Mouse (Mus musculus) right cerebral cortex, postnatal 10 days (tissue): ENCODE results near the gene Shank3.
A peak's percentile ranks its signal among the peaks of the same experiment; 100 is the strongest.

Experiments used
- DNase-seq, 2 experiments: peaks; one replicate each; pipeline ENCODE4 v3.0.0; 2021; ENCODE audit warnings: low spot score in 2 of 2

The Shank3 gene

GRCm38 (mm10) chr15:89498961-89499688 is at the start of gene Shank3:
Gene Shank3, plus strand, starts transcription at chr15:89499623.
- DNase-seq = peak; percentile 63 to 69

GRCm38 (mm10) chr15:89452906-89453864 is 46.2 kb upstream of the Shank3 start:
- peak in 1 of 2 experiments; percentile 12 for DNase-seq

- DNase-seq = peak; percentile 77 to 79
Measured at GRCm38 (mm10) chr15:89453865-89454478, 45.5 kb upstream of the Shank3 start, which contains the start of gene Mapk8ip2. Gene Mapk8ip2, plus strand, starts transcription at chr15:89453913.

GRCm38 (mm10) chr15:89454857-89455256 is 44.6 kb upstream of the Shank3 start:
- DNase-seq = peak in 1 of 2 experiments; percentile 39

GRCm38 (mm10) chr15:89455642-89456041 is 43.8 kb upstream of the Shank3 start:
- DNase-seq = peak in 1 of 2 experiments; percentile 24

GRCm38 (mm10) chr15:89458942-89459341 is 40.5 kb upstream of the Shank3 start:
- DNase-seq = no peak

- peak in 1 of 2 experiments; percentile 27 for DNase-seq
Measured at GRCm38 (mm10) chr15:89459821-89460220, 39.6 kb upstream of the Shank3 start.

DNA sequence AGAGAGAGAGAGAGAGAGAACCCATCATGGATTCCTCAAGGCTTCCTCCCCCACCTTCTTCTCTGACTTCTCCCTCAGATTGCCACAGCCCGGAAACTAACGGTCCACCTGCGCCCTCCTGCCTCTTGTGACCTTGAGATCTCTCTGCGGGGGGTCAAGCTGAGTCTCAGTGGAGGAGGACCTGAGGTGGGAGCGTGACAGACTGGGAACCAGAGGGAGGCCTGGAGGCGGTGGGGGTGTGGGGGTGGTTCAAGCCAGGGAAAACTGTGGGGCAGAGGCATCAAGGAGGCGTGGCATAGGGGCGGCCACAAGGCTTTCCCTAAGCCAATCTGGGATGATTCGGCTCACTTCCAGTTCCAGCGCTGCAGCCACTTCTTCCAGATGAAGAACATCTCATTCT is 39.1 kb upstream of the Shank3 start:
- DNase-seq = peak in 1 of 2 experiments; percentile 25

- DNase-seq = no peak
Measured at GRCm38 (mm10) chr15:89461321-89461720, 38.1 kb upstream of the Shank3 start.

DNA sequence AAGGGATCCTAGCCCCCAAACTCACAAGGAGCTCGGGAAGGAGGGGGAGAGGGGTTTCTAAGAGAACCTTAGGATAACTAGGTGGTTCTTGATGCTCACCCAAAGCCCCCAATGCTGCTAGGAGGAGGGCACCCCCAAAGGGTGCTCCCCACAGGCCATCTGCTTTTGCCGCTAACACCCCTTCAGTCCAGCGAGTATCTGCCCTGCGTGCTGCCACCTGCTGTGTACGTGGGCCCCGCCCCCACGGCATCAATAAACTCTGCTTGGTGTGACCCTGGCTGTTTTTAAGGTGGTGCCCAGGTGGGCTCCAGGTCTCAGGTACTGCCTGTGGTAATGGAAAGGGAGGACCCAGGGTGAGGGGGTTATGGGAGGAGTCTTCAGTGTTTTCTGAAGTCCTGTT is 37.2 kb upstream of the Shank3 start:
- peak in 1 of 2 experiments; percentile 27 for DNase-seq

DNA sequence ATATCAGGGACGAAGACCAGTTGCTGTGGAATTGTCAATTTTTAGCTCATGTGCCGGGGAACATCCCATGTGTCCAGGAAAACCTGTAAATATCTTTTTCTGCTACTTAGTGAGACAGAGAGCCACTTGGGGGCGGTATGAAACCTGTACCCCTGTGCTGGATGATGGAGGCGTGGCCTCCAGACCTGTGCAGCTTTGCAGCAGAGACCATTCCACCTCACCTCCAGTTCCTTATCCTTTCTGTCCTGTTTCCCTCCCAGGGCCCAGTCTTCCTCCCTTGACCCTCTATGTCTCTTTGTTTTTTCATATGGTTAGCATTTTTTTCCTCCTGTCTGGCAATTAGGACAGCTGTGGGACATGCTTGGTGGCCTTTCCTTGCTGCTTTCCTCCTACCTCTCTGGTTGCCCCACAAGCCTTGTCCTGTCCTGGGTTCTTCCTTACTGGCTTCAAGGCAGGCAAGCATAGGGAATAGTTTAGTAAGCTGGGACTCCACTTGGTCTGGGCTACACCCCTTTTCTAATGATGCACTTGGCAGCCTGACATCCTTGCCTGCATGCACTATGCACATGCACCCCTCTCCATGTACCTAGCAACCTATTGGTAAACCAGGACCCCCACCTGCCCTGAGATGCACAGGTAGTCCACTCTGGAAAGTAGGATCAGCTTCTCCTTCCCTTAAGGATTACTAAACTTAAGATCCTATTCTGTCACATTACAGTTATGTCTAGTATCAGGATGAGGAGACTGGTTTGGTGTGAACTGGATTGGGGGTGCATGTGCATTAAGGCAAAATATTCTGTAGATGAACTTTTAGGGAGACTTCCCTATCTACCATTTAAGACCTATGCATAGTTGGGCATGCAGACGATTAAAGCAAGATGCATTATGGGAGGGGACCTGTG is 35.8 kb upstream of the Shank3 start:
- peak in 1 of 2 experiments; percentile 25 for DNase-seq

DNA sequence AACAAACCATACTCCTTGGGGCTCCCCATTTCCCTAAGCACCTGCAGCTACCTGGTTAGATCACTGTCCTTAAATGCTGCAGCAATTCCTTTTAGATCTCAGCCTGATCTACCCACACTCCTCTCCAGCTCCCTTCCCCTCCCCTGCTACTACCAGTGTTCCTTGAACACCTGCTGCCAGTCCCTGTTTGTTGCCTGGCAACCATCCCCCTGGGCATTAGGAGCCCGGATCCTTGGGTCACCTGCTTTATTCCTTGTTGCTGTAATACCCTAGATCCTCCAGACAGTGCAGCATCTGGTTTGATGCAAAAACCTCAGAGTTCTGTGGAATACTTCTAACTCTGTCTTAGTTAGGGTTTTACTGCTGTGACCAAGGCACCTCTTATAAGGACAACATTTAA is 34.4 kb upstream of the Shank3 start:
- peak; percentile 39 to 60 for DNase-seq

DNA sequence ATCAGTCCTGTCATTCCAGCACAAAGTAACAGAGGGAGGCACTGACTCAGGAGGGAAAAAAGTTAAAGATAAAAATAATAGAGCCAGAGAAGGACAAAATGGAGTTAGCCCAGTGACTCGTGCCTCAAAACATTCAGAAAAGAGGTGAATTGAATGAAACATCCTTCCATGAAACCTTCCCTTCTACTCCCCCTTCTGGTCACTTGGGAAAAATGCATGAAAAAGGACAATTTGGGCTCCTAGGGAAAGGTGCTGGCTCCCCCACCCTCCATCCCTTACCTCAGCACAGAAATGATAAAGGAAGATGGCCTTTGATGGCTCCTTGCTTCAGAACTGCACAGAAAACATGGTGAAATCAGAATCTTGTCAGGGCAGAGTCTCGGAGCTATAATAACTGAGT is 30.8 kb upstream of the Shank3 start:
- no peak for DNase-seq

GRCm38 (mm10) chr15:89471476-89471875 is 27.9 kb upstream of the Shank3 start:
- DNase-seq = no peak

DNA sequence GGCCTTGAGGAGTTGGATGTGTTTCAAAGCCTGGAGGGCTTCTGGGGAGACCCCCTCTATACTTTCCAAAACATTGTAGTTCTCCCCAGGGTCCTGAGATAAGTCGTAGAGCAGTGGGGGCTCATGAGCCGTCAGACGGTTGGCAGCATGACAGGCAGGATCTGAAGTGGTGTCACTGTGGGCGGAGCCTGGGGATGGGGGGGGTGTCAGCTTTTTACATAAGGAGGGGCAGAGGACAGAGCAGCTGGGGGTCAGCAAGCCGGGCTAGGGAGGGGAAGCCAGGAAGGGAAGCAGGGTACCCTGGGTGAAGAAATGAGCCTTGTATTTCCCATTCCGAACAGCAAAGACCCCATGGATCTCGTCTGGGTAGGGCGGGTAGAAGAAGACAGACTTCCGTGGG is 26.1 kb upstream of the Shank3 start:
- DNase-seq = peak in 1 of 2 experiments; percentile 24

DNA sequence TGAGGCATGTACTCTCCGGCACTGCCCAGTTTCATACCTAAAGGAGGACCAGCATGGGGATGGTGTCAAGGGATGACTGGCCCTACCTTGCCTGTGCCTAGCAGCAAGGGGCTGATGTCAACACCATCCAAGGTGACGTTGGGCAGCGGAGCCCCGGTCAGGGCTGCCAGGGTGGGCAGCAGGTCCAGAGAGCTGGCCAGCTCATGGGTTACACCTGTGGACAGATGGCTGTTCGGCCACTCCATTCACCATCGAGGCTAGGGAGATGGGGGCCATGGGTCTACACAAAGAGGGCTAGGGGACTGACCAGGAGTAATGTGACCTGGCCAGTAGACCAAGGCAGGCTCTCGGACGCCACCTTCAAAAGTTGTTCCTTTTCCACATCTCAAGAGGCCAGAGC is 25.5 kb upstream of the Shank3 start:
- DNase-seq = peak in 1 of 2 experiments; percentile 21

- peak in 1 of 2 experiments; percentile 45 for DNase-seq
Measured at GRCm38 (mm10) chr15:89474596-89475292, 24.7 kb upstream of the Shank3 start.

DNA sequence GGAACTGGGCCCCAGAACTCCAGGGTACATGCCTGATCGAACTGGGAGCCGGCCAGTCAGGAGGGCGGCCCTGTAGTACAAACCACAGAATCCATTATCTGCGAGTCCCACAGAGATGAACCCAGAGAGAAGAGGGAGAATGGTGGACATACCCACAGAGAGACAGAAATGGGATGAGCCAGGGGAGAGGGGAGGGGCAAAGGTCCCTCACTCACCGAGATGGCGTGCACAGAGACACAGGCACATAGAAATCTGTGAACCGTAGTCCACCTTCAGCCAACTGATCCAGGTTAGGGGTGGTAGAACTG is 24.2 kb upstream of the Shank3 start:
- no peak for DNase-seq

DNA sequence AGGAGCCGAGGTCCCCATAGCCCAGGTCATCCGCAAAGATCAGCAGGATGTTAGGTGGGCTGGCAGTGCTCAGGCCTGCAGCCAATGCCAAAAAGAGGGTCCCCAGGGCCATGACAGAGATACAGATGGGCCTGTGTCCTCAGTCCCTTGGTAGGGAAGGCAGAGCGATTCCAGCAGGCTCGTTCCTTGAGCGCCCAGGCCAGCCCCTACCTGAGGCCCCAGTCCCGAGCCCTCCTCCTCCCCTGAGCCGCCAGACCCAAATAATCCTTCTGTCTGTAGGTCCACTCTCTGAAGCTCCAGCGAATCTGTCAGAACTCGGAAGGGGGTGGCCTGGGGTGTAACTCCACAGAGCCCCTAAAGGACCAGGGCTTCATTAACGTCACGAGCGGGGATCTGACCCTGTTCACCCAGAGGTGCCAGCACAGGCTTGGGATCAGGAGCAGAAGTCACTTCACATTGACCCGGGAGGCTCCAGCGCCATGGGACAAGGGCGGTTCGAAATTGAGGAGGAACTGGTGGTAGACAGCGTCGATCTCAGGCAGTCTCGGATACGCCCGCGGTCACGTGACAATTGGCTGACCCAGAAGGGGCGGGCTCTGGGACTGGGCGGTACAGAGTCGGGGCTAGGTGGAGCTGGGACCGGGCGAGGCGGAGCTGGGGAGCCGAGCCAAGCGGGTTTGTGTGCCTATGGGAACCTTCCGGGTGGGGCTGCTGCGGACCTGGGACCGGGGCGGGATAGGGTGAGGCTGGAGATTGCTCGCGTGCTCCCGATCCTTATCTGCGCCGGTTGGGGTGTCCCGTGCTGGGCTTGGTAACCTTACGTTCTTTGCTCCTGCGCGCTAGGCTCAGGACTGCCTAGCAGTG is 23.6 kb upstream of the Shank3 start:
- peak; percentile 96 to 97 for DNase-seq

DNA sequence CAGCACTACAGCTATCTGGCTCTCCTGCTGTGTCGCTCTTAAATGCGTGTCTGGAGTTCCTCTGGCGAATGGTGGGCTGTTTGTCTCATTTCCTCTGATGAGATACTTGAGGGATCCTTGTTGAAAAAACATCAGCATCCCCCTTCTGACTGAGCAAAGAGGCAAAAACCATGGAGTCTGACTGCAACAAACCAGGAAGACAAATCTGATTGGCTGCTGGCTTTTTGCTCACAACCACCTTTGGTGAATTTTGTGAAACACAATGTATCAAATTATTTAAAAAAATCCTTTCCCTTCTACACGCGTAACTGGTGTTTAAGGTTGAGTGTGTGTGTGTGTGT is 23.0 kb upstream of the Shank3 start:
- DNase-seq = no peak
